Mouse (Mus musculus): ENCODE data around the gene Nrarp. TPM values are rescaled to one million over a fixed set of nuclear protein-coding genes. Genes with fewer than 3 reads are reported as not detected.

Gene Nrarp
- polyA plus RNA-seq, 1 experiment from 2014 or later = 9.5 TPM

GRCm38 (mm10) chr2:25226864-25227263, 46.3 kb downstream of the Nrarp start:
- DNase-seq (ENCODE audit: low spot score) = no peak

- no peak for DNase-seq (ENCODE audit: low spot score)
Measured at GRCm38 (mm10) chr2:25227406-25227805, 46.8 kb downstream of the Nrarp start.

- DNase-seq (ENCODE audit: low spot score) = peak; percentile 91
Measured at GRCm38 (mm10) chr2:25228431-25228889, 47.9 kb downstream of the Nrarp start.

- DNase-seq (ENCODE audit: low spot score) = no peak
Measured at GRCm38 (mm10) chr2:25228995-25229530, 48.5 kb downstream of the Nrarp start.

GRCm38 (mm10) chr2:25229582-25229981, 49.0 kb downstream of the Nrarp start:
- DNase-seq (ENCODE audit: low spot score) = no peak

- DNase-seq (ENCODE audit: low spot score) = no peak
Measured at GRCm38 (mm10) chr2:25230581-25230980, 50.0 kb downstream of the Nrarp start.

- DNase-seq (ENCODE audit: low spot score) = no peak
Measured at GRCm38 (mm10) chr2:25231038-25231437, 50.5 kb downstream of the Nrarp start.

Other genes with a start within 250 kb of the Nrarp start
- 67.1 and 67.9 TPM in 2 replicates for gene Arrdc1, start 245.5 kb upstream of the Nrarp start, polyA plus RNA-seq (2015; fragmentation: Nextera tagmentation; extraction: Ambion mirVana)
- 16.1 TPM in 2 replicates for gene Zmynd19, start 231.0 kb upstream of the Nrarp start, polyA plus RNA-seq (2015; fragmentation: Nextera tagmentation; extraction: Ambion mirVana)
- 25.1 and 27.9 TPM in 2 replicates for gene Dph7, start 218.4 kb upstream of the Nrarp start, polyA plus RNA-seq (2015; fragmentation: Nextera tagmentation; extraction: Ambion mirVana)
- 175 and 188 TPM in 2 replicates for gene Mrpl41, start 205.7 kb upstream of the Nrarp start, polyA plus RNA-seq (2015; fragmentation: Nextera tagmentation; extraction: Ambion mirVana)
- 14.1 and 19.8 TPM in 2 replicates for gene Pnpla7, start 204.7 kb upstream of the Nrarp start, polyA plus RNA-seq (2015; fragmentation: Nextera tagmentation; extraction: Ambion mirVana)
- gene Nsmf, start 126.4 kb upstream of the Nrarp start, polyA plus RNA-seq (2015; fragmentation: Nextera tagmentation; extraction: Ambion mirVana) = 14.3 and 16.5 TPM in 2 replicates
- gene Entpd8, start 100.5 kb upstream of the Nrarp start, polyA plus RNA-seq (2015; fragmentation: Nextera tagmentation; extraction: Ambion mirVana) = 0.16 and 0.26 TPM in 2 replicates
- 0.27 and 0.39 TPM in 2 replicates for gene Noxa1, start 85.6 kb upstream of the Nrarp start, polyA plus RNA-seq (2015; fragmentation: Nextera tagmentation; extraction: Ambion mirVana)
- gene Tor4a, start 16.1 kb downstream of the Nrarp start, polyA plus RNA-seq (2015; fragmentation: Nextera tagmentation; extraction: Ambion mirVana) = 23.5 and 25.6 TPM in 2 replicates
- gene Nelfb, start 30.7 kb downstream of the Nrarp start, polyA plus RNA-seq (2015; fragmentation: Nextera tagmentation; extraction: Ambion mirVana) = 73.3 and 78.1 TPM in 2 replicates
- 0.14 TPM in 1 of 2 replicates, not detected in the other for gene Stpg3, start 33.9 kb downstream of the Nrarp start, polyA plus RNA-seq (2015; fragmentation: Nextera tagmentation; extraction: Ambion mirVana)
- gene Fam166a, start 38.0 kb downstream of the Nrarp start, polyA plus RNA-seq (2015; fragmentation: Nextera tagmentation; extraction: Ambion mirVana) = 0.34 TPM in 1 of 2 replicates, not detected in the other
- 460 and 503 TPM in 2 replicates for gene Tubb4b, start 43.9 kb downstream of the Nrarp start, polyA plus RNA-seq (2015; fragmentation: Nextera tagmentation; extraction: Ambion mirVana)
- 0.05 TPM in 1 of 2 replicates, not detected in the other for gene Slc34a3, start 53.6 kb downstream of the Nrarp start, polyA plus RNA-seq (2015; fragmentation: Nextera tagmentation; extraction: Ambion mirVana)
- not detected in 2 replicates for gene Rnf224, start 56.0 kb downstream of the Nrarp start, polyA plus RNA-seq (2015; fragmentation: Nextera tagmentation; extraction: Ambion mirVana)
- 0.80 and 1.2 TPM in 2 replicates for gene Rnf208, start 61.5 kb downstream of the Nrarp start, polyA plus RNA-seq (2015; fragmentation: Nextera tagmentation; extraction: Ambion mirVana)
- 0.19 and 0.33 TPM in 2 replicates for gene Cysrt1, start 61.7 kb downstream of the Nrarp start, polyA plus RNA-seq (2015; fragmentation: Nextera tagmentation; extraction: Ambion mirVana)
- gene AL732309.1, start 66.1 kb downstream of the Nrarp start, polyA plus RNA-seq (2015; fragmentation: Nextera tagmentation; extraction: Ambion mirVana) = 3.4 and 4.9 TPM in 2 replicates
- 43.1 and 47.4 TPM in 2 replicates for gene Tmem203, start 74.7 kb downstream of the Nrarp start, polyA plus RNA-seq (2015; fragmentation: Nextera tagmentation; extraction: Ambion mirVana)
- gene Tprn, start 81.9 kb downstream of the Nrarp start, polyA plus RNA-seq (2015; fragmentation: Nextera tagmentation; extraction: Ambion mirVana) = 10.2 and 12.6 TPM in 2 replicates
- 322 and 323 TPM in 2 replicates for gene Ssna1, start 91.7 kb downstream of the Nrarp start, polyA plus RNA-seq (2015; fragmentation: Nextera tagmentation; extraction: Ambion mirVana)
- 71.5 and 80.6 TPM in 2 replicates for gene Anapc2, start 91.7 kb downstream of the Nrarp start, polyA plus RNA-seq (2015; fragmentation: Nextera tagmentation; extraction: Ambion mirVana)
- not detected in 2 replicates for gene Tmem210, start 107.4 kb downstream of the Nrarp start, polyA plus RNA-seq (2015; fragmentation: Nextera tagmentation; extraction: Ambion mirVana)
- gene Lrrc26, start 109.2 kb downstream of the Nrarp start, polyA plus RNA-seq (2015; fragmentation: Nextera tagmentation; extraction: Ambion mirVana) = 1.4 and 3.6 TPM in 2 replicates
- gene Grin1, start 138.4 kb downstream of the Nrarp start, polyA plus RNA-seq (2015; fragmentation: Nextera tagmentation; extraction: Ambion mirVana) = 0.12 and 0.21 TPM in 2 replicates
- 37.1 and 40.7 TPM in 2 replicates for gene Man1b1, start 151.6 kb downstream of the Nrarp start, polyA plus RNA-seq (2015; fragmentation: Nextera tagmentation; extraction: Ambion mirVana)
- 8.7 and 9.1 TPM in 2 replicates for gene Dpp7, start 175.6 kb downstream of the Nrarp start, polyA plus RNA-seq (2015; fragmentation: Nextera tagmentation; extraction: Ambion mirVana)
- 21.3 and 24.6 TPM in 2 replicates for gene Uap1l1, start 184.9 kb downstream of the Nrarp start, polyA plus RNA-seq (2015; fragmentation: Nextera tagmentation; extraction: Ambion mirVana)
- gene Sapcd2, start 191.6 kb downstream of the Nrarp start, polyA plus RNA-seq (2015; fragmentation: Nextera tagmentation; extraction: Ambion mirVana) = 22.8 and 25.4 TPM in 2 replicates
- 7.6 and 9.0 TPM in 2 replicates for gene Entpd2, start 215.1 kb downstream of the Nrarp start, polyA plus RNA-seq (2015; fragmentation: Nextera tagmentation; extraction: Ambion mirVana)
- 6.3 and 7.2 TPM in 2 replicates for gene Npdc1, start 218.6 kb downstream of the Nrarp start, polyA plus RNA-seq (2015; fragmentation: Nextera tagmentation; extraction: Ambion mirVana)
- gene Fut7, start 242.5 kb downstream of the Nrarp start, polyA plus RNA-seq (2015; fragmentation: Nextera tagmentation; extraction: Ambion mirVana) = 1.4 and 1.8 TPM in 2 replicates
- gene Abca2, start 247.9 kb downstream of the Nrarp start, polyA plus RNA-seq (2015; fragmentation: Nextera tagmentation; extraction: Ambion mirVana) = 3.3 and 4.7 TPM in 2 replicates

Measured in thymus, postnatal 0 days (tissue).